Mouse (Mus musculus): ENCODE measurements around the gene Rnf224.

Gene Rnf224

DNA sequence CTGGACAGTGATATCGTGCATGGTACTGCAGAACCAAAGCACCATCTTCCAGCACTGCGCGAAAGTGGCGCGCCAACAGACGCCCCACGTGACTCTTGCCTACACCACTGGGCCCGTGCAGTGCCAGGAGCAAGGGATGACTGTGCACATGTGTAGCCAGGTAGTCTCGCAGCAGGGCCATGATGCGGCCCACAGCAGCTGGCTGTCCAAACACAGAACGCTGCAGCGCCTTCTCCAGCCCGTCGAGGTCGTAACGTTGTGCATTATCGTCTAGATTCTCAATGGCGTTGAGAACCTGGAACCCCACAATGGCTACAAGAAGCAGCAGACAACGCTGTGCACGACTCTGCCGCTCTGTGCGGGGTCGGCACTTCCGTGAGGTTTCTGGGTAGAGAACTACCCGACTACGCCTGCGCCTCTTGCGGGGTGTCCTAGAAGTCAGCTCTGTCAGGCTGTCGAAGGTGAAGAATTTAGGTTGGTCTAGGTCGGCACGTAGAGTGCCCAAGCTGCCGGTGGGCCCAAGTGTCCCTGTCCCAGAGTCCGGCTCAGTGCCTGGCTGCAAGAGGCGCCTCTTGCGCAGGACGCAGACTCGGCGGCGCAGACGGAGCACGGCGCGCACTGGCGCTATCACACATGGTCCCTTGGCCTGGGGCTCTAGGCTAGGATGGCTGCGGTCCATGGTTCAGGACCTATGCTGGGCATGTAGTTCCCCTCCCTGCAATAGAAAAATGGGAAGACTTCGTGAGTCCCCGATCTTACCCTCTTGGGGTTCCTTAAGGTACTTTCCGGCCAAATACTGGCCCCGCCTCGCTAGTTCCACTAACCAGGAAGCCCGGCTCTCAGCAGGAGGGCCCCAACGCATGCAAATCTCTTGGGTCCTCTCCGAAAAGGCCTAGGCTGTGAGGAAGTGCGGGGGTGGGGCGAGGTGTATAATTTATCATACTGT is 41.1 kb downstream of the Rnf224 start:
- DNase-seq (ENCODE audit: low spot score in 2 of 2): no peak

DNA sequence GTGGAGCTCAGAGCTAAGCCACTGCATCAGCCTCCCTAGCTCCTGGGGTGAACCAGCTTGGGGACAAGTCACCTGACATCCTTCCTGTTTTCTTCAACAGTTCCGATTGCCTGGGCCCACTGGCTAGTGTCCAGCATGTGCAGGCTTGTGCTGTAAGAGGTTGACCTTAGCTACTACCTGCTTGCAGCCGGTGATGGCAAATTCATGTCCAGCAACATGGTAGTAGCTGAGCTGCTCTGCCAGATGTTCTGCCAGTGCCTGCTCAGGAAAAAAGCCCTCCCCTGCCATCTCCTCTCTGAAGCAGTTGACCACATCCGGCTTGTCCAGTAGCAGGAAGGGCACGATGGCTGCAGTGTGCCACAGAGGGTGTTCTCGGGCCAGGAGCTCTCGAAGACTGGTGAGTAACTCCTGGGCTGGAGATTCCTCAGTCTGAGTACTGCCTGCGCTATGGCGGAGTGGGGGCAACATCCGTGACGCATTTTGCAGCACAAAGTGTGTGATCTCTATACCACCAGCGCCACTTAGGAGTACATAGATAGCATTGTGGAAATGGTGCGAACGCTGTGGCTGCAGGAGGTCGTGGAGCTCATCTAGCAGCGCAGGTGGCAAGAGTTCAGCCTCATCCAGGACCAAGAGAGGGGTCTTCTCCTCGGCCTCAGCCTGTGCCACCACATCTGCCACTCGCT is 42.0 kb downstream of the Rnf224 start:
- no peak for DNase-seq (ENCODE audit: low spot score in 2 of 2)

DNA sequence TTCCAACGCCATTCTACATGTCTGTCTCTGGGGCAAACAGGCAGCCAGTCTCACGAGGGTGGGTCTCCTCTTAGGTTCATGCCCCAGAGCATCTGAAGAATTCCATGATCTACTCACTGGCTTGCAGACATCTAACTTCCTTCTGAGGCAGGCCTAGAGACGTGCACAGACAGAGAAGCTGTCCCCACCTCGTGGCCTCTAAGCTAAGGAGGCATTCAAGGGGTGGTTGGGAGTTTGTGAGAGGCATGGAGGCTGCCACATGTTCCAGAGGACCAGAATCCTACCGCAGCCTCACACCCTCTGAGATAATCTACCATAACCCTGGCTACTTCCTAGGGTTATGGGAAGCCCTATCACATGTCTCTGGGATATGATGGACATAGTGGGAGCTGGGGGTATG is 42.6 kb downstream of the Rnf224 start:
- no peak for DNase-seq (ENCODE audit: low spot score in 2 of 2)

DNA sequence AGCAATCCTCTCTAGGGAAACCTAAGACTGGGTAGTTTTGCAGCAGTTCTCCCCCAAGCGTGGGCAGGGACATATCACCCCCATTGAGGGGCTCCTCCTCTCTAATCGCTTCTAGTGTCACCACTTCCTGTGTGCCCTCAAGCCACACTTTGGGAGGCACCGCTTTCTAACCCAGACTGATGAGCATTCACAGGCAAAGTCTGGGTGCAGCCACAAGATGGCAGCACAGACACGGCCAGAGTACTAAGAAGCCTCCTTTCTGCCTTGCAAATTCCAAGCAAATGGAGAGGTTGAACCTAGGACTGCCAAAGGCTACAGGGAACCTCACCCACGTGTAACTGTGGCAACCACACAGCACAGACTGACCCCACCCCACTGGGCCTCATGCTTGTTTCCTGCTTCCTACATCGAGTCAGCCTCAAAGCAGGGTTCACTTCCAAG is 43.2 kb downstream of the Rnf224 start:
- peak; percentile 75 to 88 for DNase-seq (ENCODE audit: low spot score in 2 of 2)

DNA sequence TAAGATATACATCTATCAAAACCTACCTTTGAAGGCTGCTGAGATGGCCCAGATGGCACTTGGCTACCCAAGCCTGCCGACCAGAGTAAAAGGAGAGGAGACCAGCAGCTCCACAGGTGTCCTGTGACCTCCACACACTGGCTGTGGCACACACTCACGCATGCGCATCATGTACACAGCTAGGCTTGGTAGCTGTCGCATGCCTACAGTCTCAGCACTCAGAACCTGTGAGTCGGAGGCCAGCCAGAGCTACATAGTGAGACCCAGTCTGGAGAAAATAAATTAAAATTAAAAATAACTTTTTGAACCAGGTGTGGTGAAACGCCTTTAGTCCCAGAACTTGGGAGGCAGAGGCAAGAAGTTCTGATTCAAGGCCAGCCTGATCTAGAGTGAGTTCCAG is 48.7 kb downstream of the Rnf224 start:
- no peak for DNase-seq (ENCODE audit: low spot score in 2 of 2)

DNA sequence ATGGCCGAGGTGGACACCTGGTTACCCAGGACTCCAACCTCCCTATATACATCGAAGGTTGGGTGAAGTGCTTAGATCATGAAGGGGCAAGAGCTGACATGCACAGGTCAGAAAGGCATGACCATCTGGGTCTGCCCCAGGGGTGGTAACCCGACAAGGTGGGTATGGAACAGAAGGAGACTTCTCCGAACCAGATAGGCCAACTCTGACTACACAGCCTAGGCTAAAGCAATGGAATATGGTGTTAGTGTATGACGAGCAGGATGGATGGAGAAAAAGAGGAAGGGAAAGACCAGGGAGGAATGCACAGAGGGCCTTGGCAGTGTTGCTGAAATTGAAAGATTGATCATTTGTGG is 50.0 kb downstream of the Rnf224 start:
- DNase-seq (ENCODE audit: low spot score in 2 of 2): no peak

DNA sequence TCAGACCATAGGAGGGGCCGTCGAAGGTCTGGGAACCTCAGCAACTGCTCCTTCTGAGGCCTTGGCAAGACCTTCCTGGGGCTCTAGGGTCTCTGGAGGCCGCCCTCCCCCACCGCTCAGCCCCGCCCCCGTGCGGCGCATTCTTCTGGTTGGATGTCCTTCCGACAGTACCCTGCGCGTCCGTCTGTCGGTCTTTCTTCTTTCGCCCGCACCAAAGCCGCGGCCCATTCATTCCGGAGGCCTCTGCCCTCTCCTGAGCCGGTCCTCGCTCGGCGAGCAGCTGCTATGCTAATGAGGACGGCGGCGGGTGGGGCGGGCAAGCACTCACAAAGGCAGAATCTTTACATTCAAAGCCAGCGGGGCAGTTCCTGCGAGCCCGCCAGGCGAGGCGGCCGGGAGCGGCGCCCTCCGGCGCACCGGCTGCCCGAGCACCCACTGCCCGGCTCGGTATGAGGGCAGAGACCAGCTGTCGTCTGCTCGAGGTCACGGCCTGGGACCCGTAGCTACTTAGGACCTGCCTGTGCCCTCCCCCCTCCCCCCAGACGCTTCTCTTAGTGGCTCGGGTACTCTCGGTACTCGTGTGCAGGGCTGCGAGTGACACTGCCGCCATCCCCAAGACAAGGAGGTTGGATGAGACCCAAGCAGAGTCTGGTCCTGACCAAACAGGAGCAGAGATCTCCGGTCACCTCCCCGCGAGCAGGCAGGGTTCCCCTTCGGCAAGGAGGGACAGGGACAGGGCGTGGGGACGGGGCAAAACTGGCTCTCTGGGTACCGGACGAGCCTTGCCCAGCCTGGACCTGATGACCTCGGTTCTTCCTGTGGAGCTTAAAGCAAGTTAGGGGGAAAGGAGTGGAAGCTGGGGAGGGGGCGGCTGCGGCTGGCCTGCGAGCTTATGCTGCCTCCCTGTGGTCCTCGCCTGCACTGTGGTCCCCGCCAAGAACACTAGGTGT is 50.7 kb downstream of the Rnf224 start:
- no peak for DNase-seq (ENCODE audit: low spot score in 2 of 2)

DNA sequence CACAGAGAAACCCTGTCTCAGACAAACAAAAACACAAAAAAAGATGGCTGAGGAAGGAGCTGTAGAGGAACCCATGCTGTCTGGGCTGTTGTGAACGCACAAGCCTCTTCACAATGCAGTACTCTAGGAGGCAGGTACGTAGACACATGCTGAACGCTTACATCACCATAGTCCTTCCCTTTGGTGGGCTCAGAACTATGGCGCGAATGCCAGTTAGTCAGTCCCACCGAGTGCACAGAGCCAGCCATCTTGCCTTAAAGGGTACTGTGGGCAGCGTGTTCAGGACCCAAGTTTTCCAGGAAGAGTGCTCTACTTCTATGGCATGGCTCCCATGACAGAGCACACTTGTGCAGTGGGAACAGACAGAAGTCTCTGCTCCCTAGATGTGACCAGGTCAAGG is 52.1 kb downstream of the Rnf224 start:
- DNase-seq (ENCODE audit: low spot score in 2 of 2): no peak
